Mouse (Mus musculus): ENCODE results near the gene Lilrb4a. TPM values are rescaled to one million over a fixed set of nuclear protein-coding genes. Genes with fewer than 3 reads are reported as not detected.
"Not testable (repeated sequence)": the region's sequence is repeated elsewhere in the genome, so short reads cannot be mapped to it uniquely, and the experiment has no call there.

Gene Lilrb4a
- 1.5 and 3.0 TPM in 2 replicates for polyA plus RNA-seq (2014; fragmentation: Nextera tagmentation; extraction: Ambion mirVana)

- not testable (repeated sequence) for H3K4me2 ChIP-seq (ENCODE audit: low read length); H3K36me3 ChIP-seq (ENCODE audit: control insufficient read depth, insufficient read depth, low read length); H3K27ac ChIP-seq (ENCODE audit: low read depth); ATAC-seq (replicated peaks; ENCODE audit: low FRiP score, low TSS enrichment, low read depth); H3K9me3 ChIP-seq (ENCODE audit: control insufficient read depth, low read length); H3K27me3 ChIP-seq (replicated peaks; ENCODE audit: control insufficient read depth, insufficient read depth, low read length); H3K4me1 ChIP-seq (replicated peaks; ENCODE audit: control insufficient read depth, insufficient read depth, low read length); DNase-seq (ENCODE audit: low spot score); H3K4me3 ChIP-seq (ENCODE audit: low read depth, low read length); H3K9ac ChIP-seq (ENCODE audit: low read length)
- no CpG with 5 or more reads among the region's 2 CpGs for WGBS
These were observed at the start of gene Lilrb4a for GRCm38 (mm10) chr10:51490691-51491090. TSS of gene Lilrb4a (plus strand) at chr10:51490956.

- DNase-seq (ENCODE audit: low spot score): no peak
- ATAC-seq (replicated peaks; ENCODE audit: low FRiP score, low TSS enrichment, low read depth): no peak
- H3K4me2 ChIP-seq (ENCODE audit: low read length): no peak overlapping the region
- no peak overlapping the region for H3K4me3 ChIP-seq (ENCODE audit: low read depth, low read length)
- no peaks in the 10 kb centered on the region for H3K36me3 ChIP-seq (ENCODE audit: control insufficient read depth, insufficient read depth, low read length)
- no peaks in the 10 kb centered on the region for H3K9me3 ChIP-seq (ENCODE audit: control insufficient read depth, low read length)
- 80% methylated on average over 4 of the region's 4 CpGs for WGBS
- no peak overlapping the region for H3K27ac ChIP-seq (ENCODE audit: low read depth)
- H3K27me3 ChIP-seq (replicated peaks; ENCODE audit: control insufficient read depth, insufficient read depth, low read length): no peaks in the 10 kb centered on the region
- H3K4me1 ChIP-seq (replicated peaks; ENCODE audit: control insufficient read depth, insufficient read depth, low read length): no peaks in the 10 kb centered on the region
- no peak overlapping the region for H3K9ac ChIP-seq (ENCODE audit: low read length)
These were observed 39.1 kb upstream of the Lilrb4a start for GRCm38 (mm10) chr10:51451610-51452009.

- no peak for ATAC-seq (replicated peaks; ENCODE audit: low FRiP score, low TSS enrichment, low read depth)
These were observed 37.0 kb upstream of the Lilrb4a start for GRCm38 (mm10) chr10:51453616-51454298.

GRCm38 (mm10) chr10:51454365-51454764, 36.4 kb upstream of the Lilrb4a start:
- no peak overlapping the region for H3K9ac ChIP-seq (ENCODE audit: low read length)
- H3K27ac ChIP-seq (ENCODE audit: low read depth): no peak overlapping the region
- no peak for ATAC-seq (replicated peaks; ENCODE audit: low FRiP score, low TSS enrichment, low read depth)
- no peak overlapping the region for H3K4me3 ChIP-seq (ENCODE audit: low read depth, low read length)
- WGBS: 55% methylated on average over 1 of the region's 1 CpGs
- no peak for DNase-seq (ENCODE audit: low spot score)
- no peaks in the 10 kb centered on the region for H3K9me3 ChIP-seq (ENCODE audit: control insufficient read depth, low read length)
- H3K4me2 ChIP-seq (ENCODE audit: low read length): no peak overlapping the region
- H3K4me1 ChIP-seq (replicated peaks; ENCODE audit: control insufficient read depth, insufficient read depth, low read length): no peaks in the 10 kb centered on the region
- no peaks in the 10 kb centered on the region for H3K27me3 ChIP-seq (replicated peaks; ENCODE audit: control insufficient read depth, insufficient read depth, low read length)
- no peaks in the 10 kb centered on the region for H3K36me3 ChIP-seq (ENCODE audit: control insufficient read depth, insufficient read depth, low read length)

More at GRCm38 (mm10) chr10:51453616-51454298, 37.0 kb upstream of the Lilrb4a start:
- Histone ChIP-seq H3K9ac (ENCODE audit: low read length) (no peak overlapping the region), H3K4me2 (ENCODE audit: low read length) (no peak overlapping the region), H3K9me3 (ENCODE audit: control insufficient read depth, low read length) (no peaks in the 10 kb centered on the region), H3K36me3 (ENCODE audit: control insufficient read depth, insufficient read depth, low read length) (no peaks in the 10 kb centered on the region), H3K4me1 (replicated peaks; ENCODE audit: control insufficient read depth, insufficient read depth, low read length) (no peaks in the 10 kb centered on the region), H3K27ac (ENCODE audit: low read depth) (no peak overlapping the region), H3K27me3 (replicated peaks; ENCODE audit: control insufficient read depth, insufficient read depth, low read length) (no peaks in the 10 kb centered on the region), H3K4me3 (ENCODE audit: low read depth, low read length) (no peak overlapping the region)
- WGBS: 85% methylated on average over 1 of the region's 1 CpGs
- no peak for DNase-seq (ENCODE audit: low spot score)

GRCm38 (mm10) chr10:51455762-51456161, 35.0 kb upstream of the Lilrb4a start:
- Histone ChIP-seq H3K27me3 (replicated peaks; ENCODE audit: control insufficient read depth, insufficient read depth, low read length) (no peaks in the 10 kb centered on the region), H3K9ac (ENCODE audit: low read length) (no peak overlapping the region), H3K36me3 (ENCODE audit: control insufficient read depth, insufficient read depth, low read length) (no peaks in the 10 kb centered on the region), H3K27ac (ENCODE audit: low read depth) (no peak overlapping the region), H3K9me3 (ENCODE audit: control insufficient read depth, low read length) (no peaks in the 10 kb centered on the region), H3K4me3 (ENCODE audit: low read depth, low read length) (no peak overlapping the region), H3K4me1 (replicated peaks; ENCODE audit: control insufficient read depth, insufficient read depth, low read length) (no peaks in the 10 kb centered on the region), H3K4me2 (ENCODE audit: low read length) (no peak overlapping the region)
- DNase-seq (ENCODE audit: low spot score) (no peak), ATAC-seq (replicated peaks; ENCODE audit: low FRiP score, low TSS enrichment, low read depth) (no peak)
- WGBS: 79% methylated on average over 1 of the region's 1 CpGs

GRCm38 (mm10) chr10:51456369-51456768, 34.4 kb upstream of the Lilrb4a start:
- no peak overlapping the region for H3K4me3 ChIP-seq (ENCODE audit: low read depth, low read length)
- WGBS: 80% methylated on average over 4 of the region's 4 CpGs
- no peak for ATAC-seq (replicated peaks; ENCODE audit: low FRiP score, low TSS enrichment, low read depth)

GRCm38 (mm10) chr10:51463800-51464199, 27.0 kb upstream of the Lilrb4a start:
- H3K9me3 ChIP-seq (ENCODE audit: control insufficient read depth, low read length); H3K4me2 ChIP-seq (ENCODE audit: low read length); H3K27ac ChIP-seq (ENCODE audit: low read depth); H3K36me3 ChIP-seq (ENCODE audit: control insufficient read depth, insufficient read depth, low read length); H3K4me3 ChIP-seq (ENCODE audit: low read depth, low read length); H3K9ac ChIP-seq (ENCODE audit: low read length); H3K4me1 ChIP-seq (replicated peaks; ENCODE audit: control insufficient read depth, insufficient read depth, low read length); ATAC-seq (replicated peaks; ENCODE audit: low FRiP score, low TSS enrichment, low read depth); H3K27me3 ChIP-seq (replicated peaks; ENCODE audit: control insufficient read depth, insufficient read depth, low read length); DNase-seq (ENCODE audit: low spot score): not testable (repeated sequence)
- 56% methylated on average over 4 of the region's 4 CpGs for WGBS

More at GRCm38 (mm10) chr10:51456369-51456768, 34.4 kb upstream of the Lilrb4a start:
- Histone ChIP-seq H3K9ac (ENCODE audit: low read length) (no peak overlapping the region), H3K27me3 (replicated peaks; ENCODE audit: control insufficient read depth, insufficient read depth, low read length) (no peaks in the 10 kb centered on the region), H3K4me2 (ENCODE audit: low read length) (no peak overlapping the region), H3K4me1 (replicated peaks; ENCODE audit: control insufficient read depth, insufficient read depth, low read length) (no peaks in the 10 kb centered on the region), H3K9me3 (ENCODE audit: control insufficient read depth, low read length) (no peaks in the 10 kb centered on the region), H3K36me3 (ENCODE audit: control insufficient read depth, insufficient read depth, low read length) (no peaks in the 10 kb centered on the region), H3K27ac (ENCODE audit: low read depth) (no peak overlapping the region)
- no peak for DNase-seq (ENCODE audit: low spot score)

GRCm38 (mm10) chr10:51480397-51480796, 10.4 kb upstream of the Lilrb4a start, which contains the start of the genes Gm49339 and Lilr4b:
TSS of gene Gm49339 (plus strand) at chr10:51480612.
TSS of gene Lilr4b (plus strand) at chr10:51480632.
- H3K27me3 ChIP-seq (replicated peaks; ENCODE audit: control insufficient read depth, insufficient read depth, low read length); ATAC-seq (replicated peaks; ENCODE audit: low FRiP score, low TSS enrichment, low read depth); H3K4me2 ChIP-seq (ENCODE audit: low read length); H3K36me3 ChIP-seq (ENCODE audit: control insufficient read depth, insufficient read depth, low read length); H3K9me3 ChIP-seq (ENCODE audit: control insufficient read depth, low read length); DNase-seq (ENCODE audit: low spot score); H3K9ac ChIP-seq (ENCODE audit: low read length); H3K4me1 ChIP-seq (replicated peaks; ENCODE audit: control insufficient read depth, insufficient read depth, low read length); H3K27ac ChIP-seq (ENCODE audit: low read depth); H3K4me3 ChIP-seq (ENCODE audit: low read depth, low read length): not testable (repeated sequence)
- 85% methylated on average over 1 of the region's 3 CpGs for WGBS

GRCm38 (mm10) chr10:51520021-51520420, 29.3 kb downstream of the Lilrb4a start:
- Histone ChIP-seq H3K9me3 (ENCODE audit: control insufficient read depth, low read length) (no peaks in the 10 kb centered on the region), H3K4me1 (replicated peaks; ENCODE audit: control insufficient read depth, insufficient read depth, low read length) (no peaks in the 10 kb centered on the region), H3K9ac (ENCODE audit: low read length) (no peak overlapping the region), H3K27me3 (replicated peaks; ENCODE audit: control insufficient read depth, insufficient read depth, low read length) (no peaks in the 10 kb centered on the region), H3K36me3 (ENCODE audit: control insufficient read depth, insufficient read depth, low read length) (no peaks in the 10 kb centered on the region), H3K4me3 (ENCODE audit: low read depth, low read length) (no peak overlapping the region), H3K27ac (ENCODE audit: low read depth) (no peak overlapping the region), H3K4me2 (ENCODE audit: low read length) (no peak overlapping the region)
- no peak for ATAC-seq (replicated peaks; ENCODE audit: low FRiP score, low TSS enrichment, low read depth)
- DNase-seq (ENCODE audit: low spot score): no peak
